Mouse (Mus musculus): ENCODE measurements around the gene Trp53tg5.

DNA sequence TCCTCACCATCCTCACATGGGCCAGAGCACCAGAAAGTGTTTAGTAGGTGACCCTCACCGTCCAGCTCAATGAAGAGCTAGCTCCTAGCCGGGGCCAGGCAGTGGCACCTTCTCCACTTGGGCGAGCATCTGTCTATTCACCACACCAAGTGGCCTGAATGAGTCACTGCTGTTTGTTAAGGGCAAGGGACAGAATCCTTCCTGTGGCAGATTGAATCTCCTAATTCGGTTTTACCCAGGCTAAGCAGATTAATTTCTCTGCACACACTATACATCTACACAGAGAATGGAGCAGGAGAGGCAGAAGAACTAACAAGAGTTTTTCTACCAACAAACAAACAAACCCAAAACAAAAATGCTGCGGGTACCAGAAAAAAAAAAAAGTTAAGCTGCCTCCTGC is 46.6 kb downstream of the Trp53tg5 start:
- TF ChIP-seq CTCF (IDR thresholded peaks at IDR 0.05) (no peak), EP300 (IDR thresholded peaks at IDR 0.05) (no peak)

Data from lung, postnatal 0 days (tissue).